Mouse (Mus musculus) frontal cortex, adult (tissue): ENCODE measurements around the gene Gm3250.
"Not testable (repeated sequence)": the region's sequence is repeated elsewhere in the genome, so short reads cannot be mapped to it uniquely, and the experiment has no call there.

Experiments
- ATAC-seq: cut with Nextera tagmentation; 2 replicates; pipeline ENCODE4 v1.9.2; 2017; ENCODE audit warnings: mild to moderate bottlenecking, moderate library complexity, mixed read lengths; ENCODE audit not compliant: low TSS enrichment

The Gm3250 gene

DNA sequence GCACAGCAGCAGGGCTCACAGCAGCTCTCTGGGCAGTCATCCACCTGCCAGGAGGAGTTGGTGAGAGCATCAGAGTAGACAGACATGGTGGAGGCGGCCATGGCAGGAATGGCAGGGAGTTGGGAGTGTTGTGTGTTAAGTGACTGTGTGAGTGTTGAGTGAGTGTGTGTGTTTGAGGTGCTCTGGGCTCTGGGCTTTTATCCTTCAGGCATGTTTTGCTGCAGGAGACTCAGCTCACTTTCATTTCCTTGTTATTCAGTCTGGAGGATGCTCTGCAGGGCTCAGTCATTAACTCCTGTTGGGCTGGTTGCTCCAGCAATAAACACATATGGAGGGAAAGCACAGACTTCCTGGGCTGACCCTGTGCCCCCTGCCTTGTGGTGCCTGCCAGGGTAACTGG is at the start of gene Gm3250:
Gene Gm3250, minus strand, starts transcription at position 101 of the 400 bp plus-strand sequence.
- not testable (repeated sequence) for ATAC-seq

DNA sequence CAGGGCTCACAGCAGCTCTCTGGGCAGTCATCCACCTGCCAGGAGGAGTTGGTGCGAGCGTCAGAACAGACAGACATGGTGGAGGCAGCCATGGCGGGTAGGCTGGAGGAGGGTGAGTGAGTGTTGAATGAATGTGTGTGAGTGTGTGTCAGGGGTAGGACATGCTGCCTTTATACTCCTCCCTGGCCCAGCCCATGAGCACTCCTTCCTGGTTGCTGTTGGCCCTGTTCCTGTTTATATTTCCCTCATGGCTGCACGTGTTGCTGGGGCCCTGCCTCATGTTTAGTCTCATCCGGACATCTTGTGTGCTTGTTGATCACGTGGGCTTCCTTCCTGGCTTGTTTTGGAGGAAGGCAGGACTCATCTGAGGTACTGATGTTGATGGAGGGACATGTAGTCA is 44.6 kb upstream of the Gm3250 start, which contains the start of gene Krtap10-4:
Gene Krtap10-4, minus strand, starts transcription at position 145 of the 400 bp plus-strand sequence.
- ATAC-seq: no peak

DNA sequence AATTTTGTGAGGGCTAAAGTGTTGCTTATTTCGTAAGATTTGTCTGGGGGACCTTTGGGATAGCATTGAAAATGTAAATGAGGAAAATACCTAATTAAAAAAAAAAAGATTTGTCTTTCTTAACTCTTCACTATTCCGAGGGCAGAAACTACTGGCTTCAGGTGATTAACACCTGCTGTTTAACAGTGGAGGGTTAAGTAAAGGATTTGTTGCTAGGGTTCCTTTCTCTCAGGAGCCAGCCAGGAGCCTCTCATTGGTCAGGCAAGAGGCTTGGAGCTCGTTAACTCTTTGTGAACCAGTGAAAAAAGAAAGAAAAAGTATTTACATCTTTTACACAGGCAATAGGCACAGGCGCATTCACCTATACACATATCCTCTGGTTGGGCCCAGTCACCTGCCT is 36.9 kb upstream of the Gm3250 start:
- no peak for ATAC-seq

DNA sequence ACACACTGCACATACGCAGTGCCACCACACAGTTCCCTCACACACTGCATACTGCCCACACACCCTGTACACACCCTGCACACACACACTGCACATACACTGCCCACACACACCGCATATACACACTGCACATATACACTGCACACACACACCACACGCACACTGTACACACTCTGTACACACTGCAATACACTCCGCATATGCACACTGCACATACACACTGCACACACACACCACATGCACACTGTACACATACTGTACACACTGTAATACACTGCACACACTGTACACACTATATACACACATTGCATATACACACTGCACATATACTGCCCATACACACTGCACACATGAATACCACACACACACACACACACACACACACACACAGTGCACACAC is 36.2 kb upstream of the Gm3250 start:
- ATAC-seq: no peak

DNA sequence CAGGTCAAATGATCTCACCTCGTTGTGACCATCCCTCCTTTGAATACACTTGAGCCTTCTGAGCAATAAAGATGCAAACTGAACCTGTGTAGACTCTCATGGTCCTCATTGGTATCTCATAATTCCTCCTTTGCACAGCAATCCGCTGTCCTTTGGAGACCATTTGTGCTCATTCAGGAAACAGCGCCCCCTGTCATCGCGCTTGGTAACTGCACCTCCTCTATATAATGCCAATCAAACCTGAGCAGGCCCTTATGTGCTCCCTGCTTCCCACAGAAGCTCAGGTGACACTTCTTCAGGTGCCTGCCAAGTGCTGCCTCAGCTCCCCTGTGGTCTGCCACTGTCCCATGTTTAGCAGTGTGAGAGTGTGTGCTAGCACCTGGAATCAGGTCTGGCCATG is 33.2 kb upstream of the Gm3250 start:
- no peak for ATAC-seq

DNA sequence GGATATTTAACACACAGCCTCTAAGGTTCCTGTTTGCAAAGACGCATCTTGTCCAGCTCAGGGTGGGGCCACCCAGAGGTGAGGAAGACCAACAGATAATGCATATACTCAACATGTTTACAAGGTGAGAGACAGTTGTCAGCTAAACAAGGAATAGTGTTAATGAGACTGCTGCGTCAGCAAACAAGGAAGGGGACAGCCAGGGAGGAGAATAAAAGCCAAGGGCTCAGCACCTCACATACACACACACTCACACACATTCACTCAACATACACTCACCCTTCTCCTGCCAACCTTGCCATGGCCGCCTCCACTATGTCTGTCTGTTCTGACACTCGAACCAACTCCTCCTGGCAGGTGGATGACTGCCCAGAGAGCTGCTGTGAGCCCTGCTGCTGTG is 32.0 kb upstream of the Gm3250 start, which contains the start of gene Gm2696:
Gene Gm2696, plus strand, starts transcription at position 301 of the 400 bp plus-strand sequence.
- ATAC-seq: no peak

DNA sequence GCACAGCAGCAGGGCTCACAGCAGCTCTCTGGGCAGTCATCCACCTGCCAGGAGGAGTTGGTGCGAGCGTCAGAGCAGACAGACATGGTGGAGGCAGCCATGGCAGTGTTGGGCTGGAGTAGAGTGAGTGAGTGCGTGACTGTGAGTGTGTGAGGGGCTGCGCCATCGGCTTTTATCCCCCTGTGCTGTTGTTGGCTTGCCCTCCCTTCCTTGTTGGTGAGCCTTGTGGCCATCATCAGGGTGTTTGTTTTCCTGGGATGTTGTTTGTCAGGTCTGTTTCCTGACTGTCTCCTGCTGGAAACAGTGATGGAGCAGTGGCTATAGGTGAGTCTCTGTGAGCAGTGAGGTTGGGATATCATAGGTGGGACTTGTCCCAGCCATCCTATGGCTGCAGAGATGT is 29.4 kb upstream of the Gm3250 start, which contains the start of gene Gm9507:
Gene Gm9507, minus strand, starts transcription at position 101 of the 400 bp plus-strand sequence.
- ATAC-seq: no peak

DNA sequence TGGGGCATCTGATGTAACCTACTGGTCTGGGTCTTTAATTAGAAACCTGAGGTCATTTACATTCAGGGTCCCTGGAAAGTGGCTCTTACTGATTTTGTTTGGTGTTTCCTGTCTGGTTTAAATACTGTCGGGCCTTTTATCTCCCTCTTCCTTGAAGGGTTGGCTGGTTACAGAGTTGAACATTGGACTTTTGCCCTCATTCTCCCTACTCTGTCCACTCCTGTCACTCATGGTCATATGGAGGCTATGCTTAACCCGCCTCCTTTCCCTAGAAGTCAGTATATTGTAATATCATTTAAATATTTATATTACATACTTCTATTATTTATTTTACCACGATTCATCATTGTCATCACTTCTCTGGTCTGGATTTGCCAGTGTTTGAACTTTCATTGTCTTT is 21.8 kb upstream of the Gm3250 start:
- ATAC-seq: no peak

DNA sequence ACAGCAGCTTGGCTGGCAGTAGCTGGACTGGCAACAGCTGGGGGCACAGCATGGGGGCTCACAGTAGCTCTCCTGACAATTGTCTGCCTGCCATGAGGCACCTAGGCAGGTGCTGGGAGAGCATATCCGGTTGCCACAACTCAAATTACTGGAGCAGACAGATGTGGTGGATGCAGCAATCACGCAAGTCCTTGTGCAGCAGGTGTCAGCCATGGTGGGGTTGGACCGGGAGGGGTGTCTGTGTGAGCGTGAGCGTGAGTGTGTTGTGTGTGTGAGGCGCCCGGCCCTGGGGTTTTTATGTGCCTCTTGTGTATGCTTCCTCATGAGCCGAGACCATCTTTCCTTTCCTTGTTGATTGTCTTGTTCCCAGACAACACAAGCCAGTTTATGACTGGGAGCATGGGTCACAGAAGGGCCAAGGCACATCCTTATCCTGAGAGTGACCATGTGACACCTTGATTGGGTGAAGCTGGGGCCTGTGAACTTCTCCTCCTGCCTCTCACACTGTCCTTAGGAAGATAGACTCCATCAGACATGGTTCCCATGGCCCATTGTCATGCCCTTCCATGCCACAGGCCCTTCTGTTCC is 16.7 kb upstream of the Gm3250 start, which contains the start of gene Gm19668:
Gene Gm19668, minus strand, starts transcription at position 213 of the 588 bp plus-strand sequence.
- ATAC-seq: no peak

DNA sequence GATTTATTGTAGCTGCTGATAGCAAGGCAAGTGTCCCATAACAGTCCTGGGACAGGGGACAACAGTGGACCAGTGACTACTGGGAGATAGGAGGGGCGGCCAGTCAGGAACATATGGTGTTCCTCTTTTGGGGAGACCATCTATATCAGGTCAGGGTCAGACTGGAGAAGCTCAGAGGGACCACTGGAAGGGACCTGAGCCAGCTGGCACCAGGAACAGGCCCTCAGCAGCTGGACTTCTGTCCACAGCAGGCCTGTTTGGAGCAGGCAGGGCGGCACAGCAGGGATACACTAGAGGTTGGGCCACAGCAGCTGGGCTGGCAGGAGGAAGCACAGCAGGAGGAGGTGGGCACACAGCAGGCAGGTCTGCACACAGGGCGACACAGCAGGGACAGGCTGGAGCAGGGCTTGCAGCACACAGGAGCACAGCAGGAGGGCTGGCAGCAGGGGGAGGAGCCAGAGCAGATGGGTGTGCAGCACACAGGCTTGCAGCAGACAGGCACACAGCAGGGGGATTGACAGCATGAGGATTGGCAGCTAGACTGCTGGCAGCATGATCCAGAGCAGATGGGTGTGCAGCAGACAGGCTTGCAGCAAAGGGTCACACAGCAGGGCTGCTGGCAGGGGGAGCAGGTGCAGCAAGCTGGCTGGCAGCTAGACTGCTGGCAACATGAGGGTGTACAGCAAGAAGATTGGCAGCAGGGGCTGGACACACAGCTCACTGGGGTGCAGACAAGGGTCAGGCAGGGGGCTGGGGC is 16.0 kb upstream of the Gm3250 start:
- ATAC-seq: not testable (repeated sequence)

DNA sequence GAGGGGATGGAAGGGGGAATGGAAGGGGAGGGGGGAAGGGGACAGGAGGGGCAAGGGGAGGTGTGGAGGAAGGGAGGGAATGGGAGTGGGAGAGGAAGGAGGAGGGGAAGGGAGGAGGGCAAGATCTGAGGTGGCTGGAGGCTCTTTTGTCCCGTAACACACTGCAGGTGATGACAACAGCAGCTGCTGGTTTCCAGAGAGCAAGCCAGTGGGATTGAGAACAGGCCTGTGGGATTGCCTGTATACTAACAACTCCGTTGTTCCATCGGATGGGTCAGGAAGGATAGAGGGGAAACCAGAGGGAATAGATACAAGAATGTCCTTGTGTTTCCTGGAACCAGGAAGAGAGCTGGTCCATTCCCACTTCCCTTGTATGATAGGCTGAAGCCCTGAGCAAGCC is 15.3 kb upstream of the Gm3250 start:
- no peak for ATAC-seq

DNA sequence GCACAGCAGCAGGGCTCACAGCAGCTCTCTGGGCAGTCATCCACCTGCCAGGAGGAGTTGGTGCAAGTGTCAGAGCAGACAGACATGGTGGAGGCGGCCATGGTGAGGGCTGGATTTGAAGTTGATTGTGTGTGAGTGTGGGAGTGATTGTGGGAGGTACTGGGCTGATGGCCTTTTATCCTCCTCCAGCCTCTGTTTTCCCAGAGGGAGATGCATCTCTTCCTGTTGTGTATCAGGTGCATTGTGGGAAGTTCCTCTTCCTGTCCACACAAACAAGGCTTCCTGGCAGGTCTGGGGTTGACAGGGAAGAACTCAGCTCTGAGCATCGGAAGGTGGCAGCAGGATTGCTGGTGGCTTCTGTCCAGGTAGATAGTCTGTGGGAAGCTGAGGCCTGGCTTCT is 12.6 kb upstream of the Gm3250 start, which contains the start of gene Gm9639:
Gene Gm9639, minus strand, starts transcription at position 101 of the 400 bp plus-strand sequence.
- no peak for ATAC-seq

DNA sequence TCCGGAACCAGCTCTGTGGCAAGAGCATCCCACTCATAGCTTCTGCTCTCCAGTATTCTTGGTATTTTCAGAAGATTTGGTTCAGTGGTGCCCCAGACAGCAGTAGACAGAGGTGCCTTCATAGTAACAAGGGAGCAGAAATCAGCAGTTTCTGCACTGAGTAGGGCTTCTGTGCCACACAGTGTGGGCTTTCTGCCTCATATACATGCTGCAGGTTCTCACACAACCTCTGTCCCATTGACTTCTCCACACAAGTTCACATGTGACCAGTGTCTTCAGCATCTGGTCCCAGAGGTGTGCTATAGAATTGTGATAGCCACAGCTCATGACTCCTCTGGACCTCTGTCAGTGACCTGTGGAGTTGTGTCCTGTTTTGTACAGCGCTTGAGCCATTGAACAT is 6.3 kb upstream of the Gm3250 start:
- ATAC-seq: no peak

DNA sequence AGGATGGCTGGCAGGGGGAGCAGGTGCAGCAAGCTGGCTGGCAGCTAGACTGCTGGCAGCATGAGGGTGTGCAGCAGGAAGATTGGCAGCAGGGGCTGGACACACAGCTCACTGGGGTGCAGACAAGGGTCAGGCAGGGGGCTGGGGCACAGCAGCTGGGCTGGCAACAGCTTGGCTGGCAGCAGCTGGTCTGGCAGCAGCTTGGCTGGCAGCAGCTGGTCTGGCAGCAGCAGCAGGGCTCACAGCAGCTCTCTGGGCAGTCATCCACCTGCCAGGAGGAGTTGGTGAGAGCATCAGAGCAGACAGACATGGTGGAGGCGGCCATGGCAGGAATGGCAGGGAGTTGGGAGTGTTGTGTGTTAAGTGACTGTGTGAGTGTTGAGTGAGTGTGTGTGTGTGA is 5.5 kb upstream of the Gm3250 start, which contains the start of gene Gm7137:
Gene Gm7137, minus strand, starts transcription at position 325 of the 400 bp plus-strand sequence.
- ATAC-seq: not testable (repeated sequence)

DNA sequence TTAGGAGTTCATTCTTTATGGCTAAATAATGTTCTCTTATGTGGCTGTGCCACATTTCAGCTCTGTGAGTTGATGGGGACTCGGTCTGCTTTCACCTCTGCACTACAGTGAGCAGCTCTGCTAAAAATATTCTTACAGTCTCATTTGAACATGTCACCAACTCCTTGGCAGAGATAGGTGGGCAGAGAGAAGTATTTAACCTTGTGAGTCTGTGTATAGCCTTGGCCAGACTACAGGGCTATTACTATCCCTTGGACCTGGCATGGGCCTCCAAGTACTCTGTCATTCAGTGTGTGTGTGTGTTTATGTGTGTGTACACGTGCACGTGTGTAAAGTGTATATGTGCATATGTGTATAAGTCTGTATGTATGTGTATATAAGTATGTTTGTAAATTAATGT is 1.1 kb upstream of the Gm3250 start:
- ATAC-seq: not testable (repeated sequence)

DNA sequence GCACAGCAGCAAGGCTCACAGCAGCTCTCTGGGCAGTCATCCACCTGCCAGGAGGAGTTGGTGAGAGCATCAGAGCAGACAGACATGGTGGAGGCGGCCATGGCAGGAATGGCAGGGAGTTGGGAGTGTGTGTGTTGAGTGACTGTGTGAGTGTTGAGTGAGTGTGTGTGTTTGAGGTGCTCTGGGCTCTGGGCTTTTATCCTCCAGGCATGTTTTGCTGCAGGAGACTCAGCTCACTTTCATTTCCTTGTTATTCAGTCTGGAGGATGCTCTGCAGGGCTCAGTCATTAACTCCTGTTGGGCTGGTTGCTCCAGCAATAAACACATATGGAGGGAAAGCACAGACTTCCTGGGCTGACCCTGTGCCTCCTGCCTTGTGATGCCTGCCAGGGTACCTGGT is 5.5 kb downstream of the Gm3250 start, which contains the start of gene Gm7138:
Gene Gm7138, minus strand, starts transcription at position 101 of the 400 bp plus-strand sequence.
- not testable (repeated sequence) for ATAC-seq

DNA sequence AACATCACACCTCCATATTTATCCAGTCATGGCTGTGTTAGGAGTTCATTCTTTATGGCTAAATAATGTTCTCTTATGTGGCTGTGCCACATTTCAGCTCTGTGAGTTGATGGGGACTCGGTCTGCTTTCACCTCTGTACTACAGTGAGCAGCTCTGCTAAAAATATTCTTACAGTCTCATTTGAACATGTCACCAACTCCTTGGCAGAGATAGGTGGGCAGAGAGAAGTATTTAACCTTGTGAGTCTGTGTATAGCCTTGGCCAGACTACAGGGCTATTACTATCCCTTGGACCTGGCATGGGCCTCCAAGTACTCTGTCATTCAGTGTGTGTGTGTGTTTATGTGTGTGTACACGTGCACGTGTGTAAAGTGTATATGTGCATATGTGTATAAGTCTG is 10.2 kb downstream of the Gm3250 start:
- not testable (repeated sequence) for ATAC-seq

DNA sequence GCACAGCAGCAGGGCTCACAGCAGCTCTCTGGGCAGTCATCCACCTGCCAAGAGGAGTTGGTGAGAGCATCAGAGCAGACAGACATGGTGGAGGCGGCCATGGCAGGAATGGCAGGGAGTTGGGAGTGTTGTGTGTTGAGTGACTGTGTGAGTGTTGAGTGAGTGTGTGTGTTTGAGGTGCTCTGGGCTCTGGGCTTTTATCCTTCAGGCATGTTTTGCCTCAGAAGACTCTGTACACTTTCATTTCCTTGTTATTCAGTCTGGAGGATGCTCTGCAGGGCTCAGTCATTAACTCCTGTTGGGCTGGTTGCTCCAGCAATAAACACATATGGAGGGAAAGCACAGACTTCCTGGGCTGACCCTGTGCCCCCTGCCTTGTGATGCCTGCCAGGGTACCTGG is 11.1 kb downstream of the Gm3250 start, which contains the start of gene Gm3238:
Gene Gm3238, minus strand, starts transcription at position 101 of the 400 bp plus-strand sequence.
- not testable (repeated sequence) for ATAC-seq

DNA sequence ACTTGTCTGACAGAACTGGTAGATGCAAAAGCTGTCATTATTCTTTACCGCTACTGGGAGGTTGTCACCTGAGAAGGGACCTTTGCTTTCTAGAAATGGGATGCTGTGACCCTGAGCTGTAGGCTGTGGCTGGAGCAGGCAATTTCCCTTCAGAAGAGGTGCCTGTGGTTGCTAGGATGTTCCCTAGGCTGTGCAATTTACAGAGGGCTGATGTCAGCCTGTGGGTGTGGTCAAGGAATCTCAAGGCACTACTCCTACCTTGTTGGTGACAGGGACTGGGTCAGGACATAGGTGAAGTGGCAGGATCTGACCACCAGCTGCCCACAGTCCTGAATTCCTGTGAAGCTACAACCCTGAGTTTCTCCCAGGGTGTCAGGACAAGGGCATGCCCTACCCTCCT is 12.6 kb downstream of the Gm3250 start:
- ATAC-seq: no peak

DNA sequence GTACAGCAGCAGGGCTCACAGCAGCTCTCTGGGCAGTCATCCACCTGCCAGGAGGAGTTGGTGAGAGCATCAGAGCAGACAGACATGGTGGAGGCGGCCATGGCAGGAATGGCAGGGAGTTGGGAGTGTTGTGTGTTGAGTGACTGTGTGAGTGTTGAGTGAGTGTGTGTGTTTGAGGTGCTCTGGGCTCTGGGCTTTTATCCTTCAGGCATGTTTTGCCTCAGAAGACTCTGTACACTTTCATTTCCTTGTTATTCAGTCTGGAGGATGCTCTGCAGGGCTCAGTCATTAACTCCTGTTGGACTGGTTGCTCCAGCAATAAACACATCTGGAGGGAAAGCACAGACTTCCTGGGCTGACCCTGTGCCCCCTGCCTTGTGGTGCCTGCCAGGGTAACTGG is 22.8 kb downstream of the Gm3250 start, which contains the start of gene Gm3233:
Gene Gm3233, minus strand, starts transcription at position 101 of the 400 bp plus-strand sequence.
- ATAC-seq: not testable (repeated sequence)

DNA sequence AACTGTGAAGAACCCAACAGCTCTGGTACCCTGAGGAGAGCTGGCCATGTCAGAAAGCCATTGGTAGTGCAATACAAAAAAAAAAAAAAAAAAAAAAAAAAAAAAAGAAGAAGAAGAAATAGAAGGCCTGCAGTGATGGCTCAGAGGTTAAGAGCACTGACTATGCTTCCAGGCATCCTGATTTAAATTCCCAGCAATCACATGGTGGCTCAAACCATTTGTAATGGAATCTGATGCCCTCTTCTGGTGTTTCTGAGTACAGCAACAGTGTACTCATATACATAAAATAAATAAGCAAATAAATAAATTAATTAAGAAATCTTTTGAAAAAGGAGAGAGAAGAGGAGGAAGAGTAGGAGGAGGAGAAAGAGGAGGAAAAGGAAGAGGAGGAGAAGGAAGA is 28.9 kb downstream of the Gm3250 start:
- no peak for ATAC-seq

DNA sequence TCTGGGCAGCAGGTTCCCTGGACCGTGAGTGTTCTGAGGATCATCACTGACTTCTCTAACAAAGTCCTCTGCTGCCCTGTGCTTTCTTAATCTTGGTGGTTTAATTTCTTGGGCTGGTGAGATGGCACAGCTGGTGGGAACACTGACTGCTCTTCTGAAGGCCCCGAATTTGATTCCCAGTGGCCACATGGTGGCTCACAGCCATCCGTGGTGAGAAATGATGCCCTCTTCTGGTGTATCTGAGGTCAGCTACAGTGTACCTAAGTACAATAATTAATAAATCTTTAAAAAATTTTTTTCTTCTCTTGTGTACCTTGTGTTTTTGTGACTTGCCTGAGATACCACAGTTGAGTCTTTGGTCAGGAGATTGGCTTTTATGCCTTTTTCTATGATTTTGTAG is 30.0 kb downstream of the Gm3250 start:
- not testable (repeated sequence) for ATAC-seq

DNA sequence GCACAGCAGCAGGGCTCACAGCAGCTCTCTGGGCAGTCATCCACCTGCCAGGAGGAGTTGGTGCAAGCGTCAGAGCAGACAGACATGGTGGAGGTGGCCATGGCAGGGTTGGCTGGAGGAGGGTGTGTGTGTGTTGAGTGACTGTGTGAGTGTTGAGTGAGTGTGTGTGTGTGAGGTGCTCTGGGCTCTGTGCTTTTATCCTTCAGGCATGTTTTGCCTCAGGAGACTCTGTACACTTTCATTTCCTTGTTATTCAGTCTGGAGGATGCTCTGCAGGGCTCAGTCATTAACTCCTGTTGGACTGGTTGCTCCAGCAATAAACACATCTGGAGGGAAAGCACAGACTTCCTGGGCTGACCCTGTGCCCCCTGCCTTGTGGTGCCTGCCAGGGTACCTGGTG is 31.1 kb downstream of the Gm3250 start, which contains the start of gene Gm9736:
Gene Gm9736, minus strand, starts transcription at position 101 of the 400 bp plus-strand sequence.
- not testable (repeated sequence) for ATAC-seq
